Mouse (Mus musculus) stomach, postnatal 0 days (tissue): ENCODE results near the gene Galnt6. TPM values are rescaled to one million over a fixed set of nuclear protein-coding genes. Genes with fewer than 3 reads are reported as not detected.
A peak's percentile ranks its signal among the peaks of the same experiment; 100 is the strongest.

Experiments
- ATAC-seq: fragments of 200-750 bp; cut with Nextera tagmentation; 2 replicates; pipeline ENCODE4 v1.8.0; 2017; ENCODE audit not compliant: low FRiP score, low TSS enrichment
- DNase-seq: peaks from one replicate; pipeline ENCODE4 v3.0.0-alpha.2; 2016; ENCODE audit warnings: low spot score
- H3K27ac ChIP-seq: fragments of 300-500 bp; sonication (generic); replicated peaks from 2 replicates; pipeline ENCODE4 v1.5.1; 2014; ENCODE audit warnings: mild to moderate bottlenecking, control low read depth
- H3K27me3 ChIP-seq: fragments of 300-500 bp; sonication (generic); 2 replicates; pipeline ENCODE4 v1.6.1; 2014; ENCODE audit warnings: low read length; ENCODE audit not compliant: control insufficient read depth, insufficient read depth
- H3K36me3 ChIP-seq: fragments of 300-500 bp; sonication (generic); 2 replicates; pipeline ENCODE4 v1.6.1; 2014; ENCODE audit warnings: low read length, mixed read lengths; ENCODE audit not compliant: control insufficient read depth, insufficient read depth
- H3K4me1 ChIP-seq: fragments of 300-500 bp; sonication (generic); replicated peaks from 2 replicates; pipeline ENCODE4 v1.6.1; 2014; ENCODE audit warnings: antibody characterized with exemption; ENCODE audit not compliant: control insufficient read depth, insufficient read depth
- H3K4me2 ChIP-seq: fragments of 300-500 bp; sonication (generic); replicated peaks from 2 replicates; pipeline ENCODE4 v1.6.1; 2014; ENCODE audit warnings: low read depth, mild to moderate bottlenecking, control low read depth, moderate library complexity
- H3K4me3 ChIP-seq: fragments of 300-500 bp; sonication (generic); 2 replicates; pipeline ENCODE4 v1.5.1; 2014; ENCODE audit warnings: low read depth, low read length, control low read depth
- H3K9ac ChIP-seq: fragments of 300-500 bp; sonication (generic); 2 replicates; pipeline ENCODE4 v1.6.1; 2014; ENCODE audit warnings: mild to moderate bottlenecking, low read length, control low read depth, mixed read lengths
- H3K9me3 ChIP-seq: fragments of 300-500 bp; sonication (generic); 2 replicates; pipeline ENCODE4 v1.6.1; 2016; ENCODE audit warnings: low read length; ENCODE audit not compliant: control insufficient read depth
- CTCF ChIP-seq: IDR thresholded peaks from 2 replicates; pipeline ENCODE4 v1.5.1; 2016; ENCODE audit warnings: antibody characterized with exemption, low read depth, mild to moderate bottlenecking, moderate library complexity
- EP300 ChIP-seq: optimal IDR thresholded peaks from 2 replicates; pipeline ENCODE3; 2016; ENCODE audit warnings: antibody characterized with exemption
- WGBS: fragments of 180-500 bp; shearing (Covaris S2); extraction: QIAGEN DNeasy Blood & Tissue Kit; methylation state at CpG from one replicate; pipeline ENCODE4 v1.1.7; 2014; 5-methylcytosine and 5-hydroxymethylcytosine counted together
- polyA plus RNA-seq: library from polyadenylated mRNA; unstranded; fragments of >200 nt; fragmentation: Nextera tagmentation; extraction: Ambion mirVana; gene quantifications from 2 replicates; pipeline ENCODE4 v1.2.1, GENCODE M21; 2015

Gene Galnt6
- polyA plus RNA-seq, 1 experiment from 2014 or later: 11.0 TPM

GRCm38 (mm10) chr15:100731081-100731480 is 1.9 kb upstream of the Galnt6 start:
- H3K27me3 ChIP-seq: no peaks in the 10 kb centered on the region

GRCm38 (mm10) chr15:100728586-100728985 is 590 bp downstream of the Galnt6 start:
- peak overlapping the region; percentile 45 for H3K9ac ChIP-seq
- H3K27ac ChIP-seq: peak overlapping the region; percentile 71; the same call in 1 of the 2 replicates
- H3K27me3 ChIP-seq: no peaks in the 10 kb centered on the region
- no peaks in the 10 kb centered on the region for H3K9me3 ChIP-seq
- DNase-seq: no peak
- H3K4me1 ChIP-seq: peaks cover 4% of the 10 kb centered on the region
- 41% methylated on average over 9 of the region's 9 CpGs for WGBS
- H3K4me3 ChIP-seq: peak overlapping the region; percentile 37
- TF ChIP-seq CTCF (no peak), EP300 (no peak)
- no peaks in the 10 kb centered on the region for H3K36me3 ChIP-seq
- peak overlapping the region; percentile 57 for H3K4me2 ChIP-seq
- ATAC-seq: 0 out of 2 replicates have a peak, but pooled peaks have one; percentile 3

More at GRCm38 (mm10) chr15:100731081-100731480, 1.9 kb upstream of the Galnt6 start:
- Histone ChIP-seq H3K4me1 (peaks cover 4% of the 10 kb centered on the region), H3K9ac (no peak overlapping the region), H3K4me3 (no peak overlapping the region), H3K36me3 (no peaks in the 10 kb centered on the region), H3K9me3 (no peaks in the 10 kb centered on the region), H3K27ac (no peak overlapping the region), H3K4me2 (no peak overlapping the region)
- 46% methylated on average over 9 of the region's 9 CpGs for WGBS
- TF ChIP-seq CTCF (no peak), EP300 (no peak)
- DNase-seq (no peak), ATAC-seq (no peak)

- H3K9ac ChIP-seq: no peak overlapping the region
- no peaks in the 10 kb centered on the region for H3K36me3 ChIP-seq
These were observed 1.3 kb downstream of the Galnt6 start for GRCm38 (mm10) chr15:100727834-100728233.

DNA sequence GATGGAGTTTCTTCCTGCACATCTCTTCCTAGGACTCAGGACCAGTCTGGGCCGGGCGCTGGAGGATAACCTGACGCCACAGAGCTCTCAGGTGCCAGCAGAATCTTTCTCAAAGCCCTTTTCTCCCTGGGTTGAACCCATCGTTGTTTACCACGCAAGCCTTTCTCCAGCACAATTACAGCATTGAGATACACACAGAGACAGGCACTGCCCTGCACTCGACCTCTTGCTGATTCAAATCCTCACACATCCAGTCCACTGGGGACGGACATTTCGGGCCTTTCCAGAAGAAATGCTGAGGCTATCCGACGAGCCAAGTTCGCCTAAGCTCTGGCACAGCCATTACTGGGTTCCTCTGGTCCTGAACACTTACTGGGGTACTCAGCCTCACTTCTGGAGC is 2.5 kb downstream of the Galnt6 start:
- Histone ChIP-seq H3K9me3 (no peaks in the 10 kb centered on the region), H3K4me3 (no peak overlapping the region), H3K27me3 (no peaks in the 10 kb centered on the region), H3K36me3 (no peaks in the 10 kb centered on the region), H3K4me2 (no peak overlapping the region), H3K9ac (no peak overlapping the region), H3K27ac (no peak overlapping the region), H3K4me1 (peaks cover 4% of the 10 kb centered on the region)
- DNase-seq (no peak), ATAC-seq (no peak)
- no peak for TF ChIP-seq CTCF
- WGBS: 80% methylated on average over 11 of the region's 11 CpGs

More at GRCm38 (mm10) chr15:100727834-100728233, 1.3 kb downstream of the Galnt6 start:
- 58% methylated on average over 11 of the region's 11 CpGs for WGBS
- Histone ChIP-seq H3K4me3 (no peak overlapping the region), H3K4me1 (peaks cover 4% of the 10 kb centered on the region), H3K27me3 (no peaks in the 10 kb centered on the region), H3K9me3 (no peaks in the 10 kb centered on the region), H3K27ac (peak overlapping the region; percentile 71), H3K4me2 (peak overlapping the region; percentile 57; the same call in 1 of the 2 replicates)
- no peak for TF ChIP-seq EP300
- no peak for TF ChIP-seq CTCF
- DNase-seq (peak; percentile 86), ATAC-seq (peak; percentile 89)

GRCm38 (mm10) chr15:100723505-100723904 is 5.7 kb downstream of the Galnt6 start:
- ATAC-seq (no peak), DNase-seq (no peak)
- TF ChIP-seq EP300: no peak
- TF ChIP-seq CTCF: no peak
- no peaks in the 10 kb centered on the region for H3K4me1 ChIP-seq
- no peaks in the 10 kb centered on the region for H3K27me3 ChIP-seq
- H3K4me3 ChIP-seq: no peak overlapping the region
- no peak overlapping the region for H3K27ac ChIP-seq
- 50% methylated on average over 14 of the region's 14 CpGs for WGBS
- H3K9me3 ChIP-seq: no peaks in the 10 kb centered on the region
- H3K4me2 ChIP-seq: no peak overlapping the region
- no peaks in the 10 kb centered on the region for H3K36me3 ChIP-seq
- no peak overlapping the region for H3K9ac ChIP-seq

GRCm38 (mm10) chr15:100722564-100722963 is 6.6 kb downstream of the Galnt6 start:
- ATAC-seq: peak; percentile 72
- H3K4me3 ChIP-seq: no peak overlapping the region
- no peaks in the 10 kb centered on the region for H3K9me3 ChIP-seq
- H3K36me3 ChIP-seq: no peaks in the 10 kb centered on the region
- no peaks in the 10 kb centered on the region for H3K27me3 ChIP-seq
- H3K4me2 ChIP-seq: no peak overlapping the region
- peak overlapping the region; percentile 45; the same call in 1 of the 2 replicates for H3K27ac ChIP-seq
- H3K4me1 ChIP-seq: no peaks in the 10 kb centered on the region
- peak; percentile 54 for DNase-seq
- H3K9ac ChIP-seq: no peak overlapping the region
- TF ChIP-seq EP300 (no peak), CTCF (no peak)
- 55% methylated on average over 6 of the region's 6 CpGs for WGBS
